Mouse (Mus musculus) central nervous system, embryonic 11.5 days (tissue): ENCODE results near the gene Gm8082. TPM values are rescaled to one million over a fixed set of nuclear protein-coding genes. Genes with fewer than 3 reads are reported as not detected.

Source experiments
- polyA plus RNA-seq: library from polyadenylated mRNA; depleted of rRNA; stranded (reverse); fragments of >200 nt; gene quantifications from 2 replicates; pipeline ENCODE4 v1.2.3, GENCODE M21; 2012; rRNA removed

The Gm8082 gene
- not detected in 2 replicates for polyA plus RNA-seq

DNA sequence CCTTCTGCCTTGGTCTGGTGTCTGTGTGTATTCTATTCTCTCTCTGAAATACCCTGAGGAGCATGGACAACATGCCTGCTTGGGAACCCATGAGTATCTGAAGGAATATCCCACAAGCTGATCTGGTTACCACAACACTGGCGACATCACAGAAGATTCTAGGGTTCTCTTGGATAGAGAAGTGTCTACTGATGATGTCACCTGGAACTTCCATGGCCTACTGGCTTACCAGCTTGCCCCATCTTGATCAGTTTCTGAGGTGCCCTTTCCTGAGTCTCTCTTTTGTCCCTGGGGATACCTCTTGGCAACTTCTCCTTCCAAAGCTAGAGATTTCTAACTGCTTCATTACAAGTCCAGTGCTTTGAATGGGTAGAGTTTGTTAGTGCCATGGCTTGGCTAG is at the start of gene Gm8082:
TSS of gene Gm8082 (minus strand) at position 101 of the 400 bp plus-strand sequence.

DNA sequence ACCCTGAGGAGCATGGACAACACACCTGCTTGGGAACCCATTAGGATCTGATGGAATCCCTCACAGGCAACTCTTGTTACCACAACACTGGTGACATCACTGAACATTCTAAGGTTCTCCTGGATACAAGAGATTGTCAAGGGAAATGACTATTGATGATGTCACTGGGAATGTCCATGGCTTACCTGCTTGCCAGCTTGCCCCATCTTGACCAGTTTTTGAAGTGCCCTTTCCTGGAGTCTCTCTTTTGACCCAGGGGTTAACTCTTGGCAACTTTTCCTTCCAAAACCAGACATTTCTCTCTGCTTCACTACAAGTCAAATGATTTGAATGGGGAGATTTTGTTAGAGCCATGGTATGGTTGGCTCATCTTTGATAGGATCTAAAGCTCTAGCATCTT is 22.1 kb upstream of the Gm8082 start, which contains the start of gene Gm10376:
TSS of gene Gm10376 (minus strand) at position 101 of the 400 bp plus-strand sequence.

Other genes starting within 250 kb of the Gm8082 start
- not detected in 2 replicates for gene Gm3015, start 224.8 kb downstream of the Gm8082 start, polyA plus RNA-seq
- not detected in 2 replicates for gene Gm10377, start 195.6 kb downstream of the Gm8082 start, polyA plus RNA-seq
- not detected in 2 replicates for gene Gm21977, start 140.1 kb downstream of the Gm8082 start, polyA plus RNA-seq
- not detected in 2 replicates for gene Gm10376, start 22.0 kb upstream of the Gm8082 start, polyA plus RNA-seq
- not detected in 2 replicates for gene Gm8094, start 83.0 kb upstream of the Gm8082 start, polyA plus RNA-seq
- gene Gm8104, start 107.0 kb upstream of the Gm8082 start, polyA plus RNA-seq = not detected in 2 replicates
- not detected in 2 replicates for gene Gm7233, start 186.2 kb upstream of the Gm8082 start, polyA plus RNA-seq
- not detected in 2 replicates for gene Gm8122, start 241.7 kb upstream of the Gm8082 start, polyA plus RNA-seq